Mouse (Mus musculus) midbrain, postnatal 0 days (tissue): ENCODE results near the gene Gpm6a. TPM values are rescaled to one million over a fixed set of nuclear protein-coding genes. Genes with fewer than 3 reads are reported as not detected.
A peak's percentile ranks its signal among the peaks of the same experiment; 100 is the strongest.

Source experiments
- ATAC-seq: fragments of 200-750 bp; cut with Nextera tagmentation; 2 replicates; pipeline ENCODE4 v1.8.0; 2017; ENCODE audit warnings: moderate number of reproducible peaks, mild to moderate bottlenecking, moderate TSS enrichment, moderate library complexity; ENCODE audit not compliant: low FRiP score
- DNase-seq: peaks from one replicate; pipeline ENCODE4 v3.0.0-alpha.2; 2015; ENCODE audit warnings: low spot score
- H3K27ac ChIP-seq: fragments of 300-500 bp; sonication (generic); 2 replicates; pipeline ENCODE4 v1.5.1; 2014; ENCODE audit warnings: low read depth, mild to moderate bottlenecking, low read length, mixed read lengths
- H3K27me3 ChIP-seq: fragments of 300-500 bp; sonication (generic); 2 replicates; pipeline ENCODE4 v1.6.1; 2014; ENCODE audit warnings: low read length, control low read depth, mixed read lengths; ENCODE audit not compliant: insufficient read depth
- H3K36me3 ChIP-seq: fragments of 300-500 bp; sonication (generic); 2 replicates; pipeline ENCODE4 v1.6.1; 2014; ENCODE audit warnings: low read length, control low read depth, mixed read lengths; ENCODE audit not compliant: insufficient read depth
- H3K4me1 ChIP-seq: fragments of 300-500 bp; sonication (generic); 2 replicates; pipeline ENCODE4 v1.6.1; 2014; ENCODE audit warnings: mild to moderate bottlenecking, control low read depth, antibody characterized with exemption, low read length, mixed read lengths; ENCODE audit not compliant: insufficient read depth
- H3K4me2 ChIP-seq: fragments of 300-500 bp; sonication (generic); 2 replicates; pipeline ENCODE4 v1.6.1; 2014; ENCODE audit warnings: low read depth, mild to moderate bottlenecking, low read length, mixed read lengths; ENCODE audit not compliant: poor library complexity, severe bottlenecking
- H3K4me3 ChIP-seq: fragments of 300-500 bp; sonication (generic); 2 replicates; pipeline ENCODE4 v1.5.1; 2014; ENCODE audit warnings: low read depth, mild to moderate bottlenecking, low read length, moderate library complexity
- H3K9ac ChIP-seq: fragments of 300-500 bp; sonication (generic); replicated peaks from 2 replicates; pipeline ENCODE4 v1.6.1; 2014; ENCODE audit warnings: mild to moderate bottlenecking, low read length, moderate library complexity, mixed read lengths; ENCODE audit not compliant: poor library complexity, severe bottlenecking
- H3K9me3 ChIP-seq: fragments of 300-500 bp; sonication (generic); 2 replicates; pipeline ENCODE4 v1.6.1; 2016; ENCODE audit warnings: low read length, control low read depth
- CTCF ChIP-seq: IDR thresholded peaks from 2 replicates; pipeline ENCODE4 v1.5.1; 2016; ENCODE audit warnings: antibody characterized with exemption, mild to moderate bottlenecking
- WGBS: fragments of 180-500 bp; shearing (Covaris S2); extraction: QIAGEN DNeasy Blood & Tissue Kit; methylation state at CpG from one replicate; pipeline ENCODE4 v1.1.7; 2014; 5-methylcytosine and 5-hydroxymethylcytosine counted together
- polyA plus RNA-seq: library from polyadenylated mRNA; unstranded; fragments of >200 nt; fragmentation: Nextera tagmentation; extraction: Ambion mirVana; gene quantifications from 2 replicates; pipeline ENCODE4 v1.2.1, GENCODE M21; 2015
- total RNA-seq: library from RNA; depleted of rRNA; stranded (reverse); fragments of >200 nt; gene quantifications from 2 replicates; pipeline ENCODE4 v1.2.3, GENCODE M21; 2014

Gpm6a gene
- total and polyA plus RNA-seq, 2 experiments from 2014 or later, result 624 to 913 TPM

DNA sequence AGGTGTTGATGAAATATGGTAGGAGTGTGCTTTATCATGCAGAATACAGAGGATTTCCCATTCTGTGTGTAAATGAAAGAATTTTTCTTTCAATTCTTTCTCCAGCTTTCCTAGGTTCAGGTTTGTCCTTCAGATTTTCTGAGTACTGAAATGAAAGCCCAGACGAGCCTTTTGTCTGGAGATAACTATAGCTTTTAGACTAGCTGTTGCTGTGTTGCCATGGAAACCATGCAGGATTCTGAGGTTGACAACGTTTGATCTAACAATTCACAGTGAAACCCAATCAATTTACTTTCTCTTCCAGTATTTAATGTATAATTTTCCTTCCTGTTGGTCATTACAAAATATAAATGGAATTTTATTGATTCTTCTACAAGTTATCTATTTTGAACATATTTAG lies 34.5 kb downstream of the Gpm6a start:
- H3K27ac ChIP-seq, result no peak overlapping the region
- TF ChIP-seq CTCF, result no peak
- no peak overlapping the region for H3K4me3 ChIP-seq
- no peaks in the 10 kb centered on the region for H3K36me3 ChIP-seq
- H3K9ac ChIP-seq, result no peak overlapping the region
- peaks cover 3% of the 10 kb centered on the region; the same call in 1 of the 2 replicates for H3K4me1 ChIP-seq
- DNase-seq, result peak; percentile 74
- no peaks in the 10 kb centered on the region for H3K27me3 ChIP-seq
- ATAC-seq, result 0 out of 2 replicates have a peak, but pooled peaks have one; percentile 47
- WGBS, result 4% methylated on average over 2 of the region's 2 CpGs
- H3K4me2 ChIP-seq, result no peak overlapping the region
- H3K9me3 ChIP-seq, result no peaks in the 10 kb centered on the region

DNA sequence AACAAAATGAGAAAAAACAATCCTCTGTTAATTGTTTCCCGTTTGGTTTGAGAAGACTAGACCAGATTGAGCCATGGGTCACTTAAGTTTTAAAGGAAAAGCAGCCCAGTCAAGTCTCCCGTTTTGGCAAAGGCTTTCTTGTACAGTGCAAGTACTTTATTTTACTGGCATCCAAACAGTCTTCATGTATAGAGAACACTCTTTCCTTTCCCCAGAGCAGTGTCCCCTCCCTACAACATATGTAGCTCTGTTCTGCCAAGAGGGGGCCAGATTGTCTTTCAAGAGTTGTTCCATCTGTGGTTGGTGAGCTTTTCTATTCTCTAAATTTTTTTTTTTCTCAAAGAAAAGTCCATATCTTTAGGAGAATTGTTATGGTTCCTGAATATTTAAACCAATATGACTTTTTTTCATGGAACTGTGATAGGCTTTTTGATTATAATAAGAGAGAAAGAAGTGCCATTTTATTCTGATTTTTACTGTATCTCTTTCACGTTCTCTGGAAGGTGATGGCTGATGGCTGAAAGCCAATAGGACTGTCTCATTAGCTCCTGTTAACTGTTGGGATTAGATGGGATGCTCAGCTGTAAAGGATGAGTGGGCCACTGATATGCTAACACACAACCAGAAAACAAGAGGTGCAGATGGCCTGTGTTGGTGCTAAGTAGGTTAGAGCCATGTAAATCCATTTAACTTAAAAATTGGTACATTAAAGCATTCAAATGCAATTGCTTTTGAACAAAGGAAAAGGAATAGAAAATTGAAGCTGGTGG lies 37.4 kb downstream of the Gpm6a start:
- 55% methylated on average over 3 of the region's 3 CpGs for WGBS
- peaks cover 3% of the 10 kb centered on the region; the same call in 1 of the 2 replicates for H3K4me1 ChIP-seq
- no peak for TF ChIP-seq CTCF
- no peak overlapping the region for H3K27ac ChIP-seq
- no peak for ATAC-seq
- no peak overlapping the region for H3K4me2 ChIP-seq
- no peak overlapping the region for H3K9ac ChIP-seq
- DNase-seq, result peak; percentile 87
- no peak overlapping the region for H3K4me3 ChIP-seq
- H3K27me3 ChIP-seq, result no peaks in the 10 kb centered on the region
- no peaks in the 10 kb centered on the region for H3K36me3 ChIP-seq
- H3K9me3 ChIP-seq, result no peaks in the 10 kb centered on the region

DNA sequence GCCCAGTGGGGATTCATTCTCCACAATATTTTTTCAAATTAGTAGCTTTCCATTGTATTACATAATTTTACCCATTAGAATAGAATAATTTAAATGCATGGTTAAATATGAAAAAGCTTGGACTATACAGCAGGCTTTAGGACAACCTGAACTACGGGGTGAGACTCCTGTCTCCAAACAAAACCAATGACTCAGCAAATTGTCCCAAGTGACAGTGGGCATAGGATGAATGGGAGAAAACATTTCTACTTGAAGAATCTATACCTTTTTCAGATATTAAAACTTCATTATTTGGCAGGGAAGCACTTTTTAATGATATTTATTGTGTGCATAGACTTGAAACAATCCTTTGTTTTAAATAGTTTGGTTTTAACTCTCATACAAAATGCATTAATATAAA lies 41.0 kb downstream of the Gpm6a start:
- Histone ChIP-seq H3K27ac (no peak overlapping the region), H3K36me3 (no peaks in the 10 kb centered on the region), H3K9ac (no peak overlapping the region), H3K9me3 (no peaks in the 10 kb centered on the region), H3K27me3 (no peaks in the 10 kb centered on the region), H3K4me1 (no peaks in the 10 kb centered on the region), H3K4me3 (no peak overlapping the region), H3K4me2 (no peak overlapping the region)
- DNase-seq (no peak), ATAC-seq (no peak)
- 88% methylated on average over 1 of the region's 1 CpGs for WGBS
- TF ChIP-seq CTCF, result no peak

DNA sequence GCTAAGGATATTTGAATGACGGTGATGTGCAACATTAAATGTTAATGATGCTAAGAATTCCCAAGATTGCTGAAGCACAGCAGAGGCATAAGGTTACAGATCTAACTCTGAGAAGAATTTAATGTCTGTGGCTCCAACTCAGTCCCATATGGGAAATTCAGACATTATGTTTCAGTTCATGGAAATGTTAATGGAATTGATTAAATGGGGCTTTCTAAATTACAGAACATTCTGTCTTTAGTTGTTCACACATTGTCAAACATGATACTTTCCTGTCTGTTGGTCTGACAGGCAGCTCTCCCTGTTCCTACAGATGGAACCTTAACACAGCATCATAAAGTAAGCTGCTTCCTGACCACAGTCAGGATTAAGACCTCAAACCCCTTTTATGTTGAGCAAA lies 47.8 kb downstream of the Gpm6a start:
- no peak for ATAC-seq
- H3K27me3 ChIP-seq, result no peaks in the 10 kb centered on the region
- no peak overlapping the region for H3K27ac ChIP-seq
- no peak overlapping the region for H3K4me2 ChIP-seq
- no peak for TF ChIP-seq CTCF
- 73% methylated on average over 1 of the region's 1 CpGs for WGBS
- H3K36me3 ChIP-seq, result no peaks in the 10 kb centered on the region
- H3K4me3 ChIP-seq, result no peak overlapping the region
- H3K4me1 ChIP-seq, result no peaks in the 10 kb centered on the region
- DNase-seq, result no peak
- H3K9ac ChIP-seq, result no peak overlapping the region
- no peaks in the 10 kb centered on the region for H3K9me3 ChIP-seq

DNA sequence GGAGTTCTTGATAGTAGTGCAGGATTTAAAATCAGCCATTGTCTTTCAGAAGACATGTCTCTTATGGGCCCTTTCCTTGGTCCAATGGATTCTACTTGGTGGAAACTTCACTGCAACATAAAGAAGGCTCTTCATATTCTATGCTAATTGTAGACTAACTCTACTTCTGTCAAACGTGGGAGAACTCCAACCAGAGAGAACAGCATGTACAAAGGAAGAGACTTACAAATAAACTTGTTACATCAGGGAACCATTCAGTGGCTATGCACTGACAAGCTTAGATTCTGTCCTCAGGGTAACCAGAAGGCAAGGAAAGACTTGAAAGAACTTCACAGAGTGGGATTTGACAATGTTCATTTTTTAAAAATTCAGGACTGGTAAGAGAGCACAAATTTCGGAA lies 48.3 kb downstream of the Gpm6a start:
- TF ChIP-seq CTCF, result no peak
- no peaks in the 10 kb centered on the region for H3K4me1 ChIP-seq
- no peak overlapping the region for H3K9ac ChIP-seq
- DNase-seq, result no peak
- no peaks in the 10 kb centered on the region for H3K36me3 ChIP-seq
- no peak overlapping the region for H3K27ac ChIP-seq
- no peak for ATAC-seq
- H3K4me2 ChIP-seq, result no peak overlapping the region
- no peaks in the 10 kb centered on the region for H3K27me3 ChIP-seq
- WGBS, result 46% methylated on average over 2 of the region's 2 CpGs
- H3K4me3 ChIP-seq, result no peak overlapping the region
- no peaks in the 10 kb centered on the region for H3K9me3 ChIP-seq

DNA sequence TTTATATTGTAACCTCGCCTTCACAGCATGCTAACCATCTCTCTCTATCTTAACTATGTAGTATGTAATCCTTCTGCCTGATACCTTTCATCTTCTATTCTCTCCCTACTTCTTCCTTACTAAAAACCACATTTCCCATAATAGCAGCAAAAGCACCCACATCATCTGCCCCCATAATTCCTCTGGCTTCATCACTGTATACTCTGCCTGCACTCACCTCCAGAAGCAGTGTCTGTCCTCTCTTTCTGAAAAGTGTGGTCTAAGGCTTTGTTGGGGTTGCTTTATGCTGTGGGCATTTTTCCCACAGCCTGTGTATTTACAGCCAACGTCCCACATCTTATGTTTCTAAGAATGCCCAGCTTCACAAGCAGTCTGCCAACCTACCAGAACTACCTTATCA lies 57.6 kb downstream of the Gpm6a start:
- no peak for TF ChIP-seq CTCF
- H3K9me3 ChIP-seq, result no peaks in the 10 kb centered on the region
- no peak overlapping the region for H3K4me2 ChIP-seq
- ATAC-seq (no peak), DNase-seq (no peak)
- H3K27ac ChIP-seq, result no peak overlapping the region
- H3K4me1 ChIP-seq, result peaks cover 3% of the 10 kb centered on the region; the same call in 1 of the 2 replicates
- no peaks in the 10 kb centered on the region for H3K36me3 ChIP-seq
- no peak overlapping the region for H3K4me3 ChIP-seq
- 60% methylated on average over 2 of the region's 2 CpGs for WGBS
- no peak overlapping the region for H3K9ac ChIP-seq
- no peaks in the 10 kb centered on the region for H3K27me3 ChIP-seq
